Mouse (Mus musculus): ENCODE data around the gene Arrdc4.

Arrdc4 gene

GRCm38 (mm10) chr7:68709319-68709573, 39.8 kb downstream of the Arrdc4 start:
- DNase-seq (ENCODE audit: low spot score in 2 of 2): no peak

GRCm38 (mm10) chr7:68708563-68709318, 40.3 kb downstream of the Arrdc4 start:
- no peak for DNase-seq (ENCODE audit: low spot score in 2 of 2)

GRCm38 (mm10) chr7:68705162-68705561, 43.9 kb downstream of the Arrdc4 start:
- no peak for DNase-seq (ENCODE audit: low spot score in 2 of 2)

- DNase-seq (ENCODE audit: low spot score in 2 of 2): no peak
These were observed 51.7 kb downstream of the Arrdc4 start for GRCm38 (mm10) chr7:68697313-68697712.

GRCm38 (mm10) chr7:68696908-68697307, 52.1 kb downstream of the Arrdc4 start:
- no peak for DNase-seq (ENCODE audit: low spot score in 2 of 2)

GRCm38 (mm10) chr7:68696446-68696845, 52.6 kb downstream of the Arrdc4 start:
- no peak for DNase-seq (ENCODE audit: low spot score in 2 of 2)

- no peak for DNase-seq (ENCODE audit: low spot score in 2 of 2)
These were observed 56.3 kb downstream of the Arrdc4 start for GRCm38 (mm10) chr7:68692731-68693130.

- DNase-seq (ENCODE audit: low spot score in 2 of 2): no peak
These were observed 57.6 kb downstream of the Arrdc4 start for GRCm38 (mm10) chr7:68691454-68691853.

GRCm38 (mm10) chr7:68687140-68687611, 61.9 kb downstream of the Arrdc4 start:
- DNase-seq (ENCODE audit: low spot score in 2 of 2): no peak

All from right cerebral cortex, postnatal 10 days (tissue).